Comparison of ENCODE assay signal across 7 mouse cellular contexts in the genomic region with DNA sequence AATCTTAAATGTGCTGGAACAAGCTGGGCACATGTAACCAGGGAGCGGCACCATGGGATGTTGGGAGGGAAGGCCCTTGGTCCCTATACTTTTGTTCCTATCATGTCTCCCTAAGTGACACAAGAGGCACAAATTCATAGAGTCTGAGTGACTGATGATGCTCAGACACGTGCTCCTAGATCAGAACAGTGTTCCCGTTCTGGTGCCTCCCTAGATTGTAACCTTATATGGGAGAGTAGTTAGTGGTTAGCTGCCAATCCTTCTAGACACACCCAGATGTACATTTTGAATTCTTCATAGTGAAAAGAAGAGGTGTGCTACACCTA. TPM values are rescaled to one million over a fixed set of nuclear protein-coding genes. Genes with fewer than 3 reads are reported as not detected.
DNase-seq lines count a peak whose midpoint lies in the region; ATAC-seq and TF ChIP-seq lines count a peak whose summit lies in the region.

No protein-coding gene starts in this region.

- no peaks in the 10 kb centered on the region for H3K27me3 ChIP-seq in testis, adult 2 months (ENCODE audit: control insufficient read depth, insufficient read depth, low read length)
- H3K27me3 ChIP-seq in forebrain, embryonic 13.5 days: no peaks in the 10 kb centered on the region
- no peaks in the 10 kb centered on the region for H3K27me3 ChIP-seq in liver, embryonic 13.5 days
- no peaks in the 10 kb centered on the region for H3K27me3 ChIP-seq in stomach, embryonic 15.5 days (replicated peaks)

- peak overlapping the region; percentile 69 for H3K27ac ChIP-seq in testis, adult 2 months (ENCODE audit: control insufficient read depth, insufficient read depth, low read depth, low read length)
- H3K27ac ChIP-seq in forebrain, embryonic 13.5 days: peak overlapping the region; percentile 96
- peak overlapping the region; percentile 86 for H3K27ac ChIP-seq in liver, embryonic 13.5 days
- peak overlapping the region; percentile 95 for H3K27ac ChIP-seq in stomach, embryonic 15.5 days

- peak overlapping the region; percentile 67 for H3K4me3 ChIP-seq in testis, adult 2 months (ENCODE audit: control insufficient read depth, low read depth, low read length)
- peak overlapping the region; percentile 59 for H3K4me3 ChIP-seq in forebrain, embryonic 13.5 days
- H3K4me3 ChIP-seq in liver, embryonic 13.5 days (replicated peaks): peak overlapping the region; percentile 70
- H3K4me3 ChIP-seq in stomach, embryonic 15.5 days (replicated peaks): peak overlapping the region; percentile 50

- H3K9me3 ChIP-seq in forebrain, embryonic 13.5 days (replicated peaks): no peaks in the 10 kb centered on the region
- no peaks in the 10 kb centered on the region for H3K9me3 ChIP-seq in liver, embryonic 13.5 days (replicated peaks)
- H3K9me3 ChIP-seq in stomach, embryonic 15.5 days: no peaks in the 10 kb centered on the region

- 37% methylated on average over 3 of the region's 3 CpGs for WGBS in forebrain, embryonic 13.5 days
- 24% methylated on average over 3 of the region's 3 CpGs for WGBS in liver, embryonic 13.5 days (ENCODE audit: insufficient replicate concordance)
- WGBS in stomach, embryonic 15.5 days: 33% methylated on average over 3 of the region's 3 CpGs

- intact Hi-C loops in left cerebral cortex, postnatal 25 days (cut with DNase I): loop anchor here (2.0 kb wide), 2 partner anchors 15 to 303 kb away; partner anchors contain the start of genes Emd and Hcfc1
- intact Hi-C loops in left cerebral cortex, postnatal 36 days (cut with DNase I): no loop called here

- no peak for TF ChIP-seq CTCF in testis, adult 2 months (IDR thresholded peaks at IDR 0.05; ENCODE audit: control insufficient read depth, insufficient read depth, insufficient replicate concordance, low read depth, low read length)

- TF ChIP-seq POLR2A in testis, adult 2 months (IDR thresholded peaks at IDR 0.05; ENCODE audit: control insufficient read depth, low read depth, low read length): no peak

- H3K9ac ChIP-seq in forebrain, embryonic 13.5 days: peak overlapping the region; percentile 64
- peak overlapping the region; percentile 69 for H3K9ac ChIP-seq in liver, embryonic 13.5 days
- H3K9ac ChIP-seq in stomach, embryonic 15.5 days: no peak overlapping the region

- 0 out of 2 replicates have a peak, but pooled peaks cover 2% of the 10 kb centered on the region for H3K4me1 ChIP-seq in testis, adult 2 months (ENCODE audit: control insufficient read depth, insufficient read depth, low read length)
- H3K4me1 ChIP-seq in forebrain, embryonic 13.5 days: peaks cover 11% of the 10 kb centered on the region; the same call in 1 of the 2 replicates
- peaks cover 17% of the 10 kb centered on the region for H3K4me1 ChIP-seq in liver, embryonic 13.5 days (replicated peaks)
- H3K4me1 ChIP-seq in stomach, embryonic 15.5 days: no peaks in the 10 kb centered on the region

- ATAC-seq in forebrain, embryonic 13.5 days: peak; percentile 26
- ATAC-seq in liver, embryonic 13.5 days (ENCODE audit: low read depth): peak; percentile 8
- peak; percentile 20 for ATAC-seq in stomach, embryonic 15.5 days (ENCODE audit: insufficient read depth, low FRiP score, low read depth)

- H3K36me3 ChIP-seq in testis, adult 2 months (ENCODE audit: control insufficient read depth, insufficient read depth, low read length): no peaks in the 10 kb centered on the region
- peaks cover 12% of the 10 kb centered on the region; the same call in 1 of the 2 replicates for H3K36me3 ChIP-seq in forebrain, embryonic 13.5 days (ENCODE audit: poor library complexity, severe bottlenecking)
- H3K36me3 ChIP-seq in liver, embryonic 13.5 days: peaks cover 16% of the 10 kb centered on the region
- H3K36me3 ChIP-seq in stomach, embryonic 15.5 days: no peaks in the 10 kb centered on the region

- H3K4me2 ChIP-seq in forebrain, embryonic 13.5 days: peak overlapping the region; percentile 58
- H3K4me2 ChIP-seq in liver, embryonic 13.5 days: peak overlapping the region; percentile 71
- peak overlapping the region; percentile 51 for H3K4me2 ChIP-seq in stomach, embryonic 15.5 days

- DNase-seq in testis, postnatal 14 days (ENCODE audit: low spot score): no peak
- no peak for DNase-seq in liver, embryonic 13.5 days
- no peak for DNase-seq in left cerebral cortex, postnatal 25 days (ENCODE audit: low spot score in 2 of 2)
- no peak for DNase-seq in left cerebral cortex, postnatal 36 days (ENCODE audit: low spot score in 2 of 2)

RNA-seq across cellular contexts. Expression of gene Rpl10, which starts 0.9 kb away (rescaled TPM):
- 85.8 and 143 TPM in 2 replicates for polyA plus RNA-seq in testis, adult 2 months (2012; rRNA removed)
- polyA plus RNA-seq in forebrain, embryonic 13.5 days (2015; fragmentation: Nextera tagmentation; extraction: Ambion mirVana): 601 and 642 TPM in 2 replicates
- 609 and 656 TPM in 2 replicates for polyA plus RNA-seq in liver, embryonic 13.5 days (2015; fragmentation: Nextera tagmentation; extraction: Ambion mirVana)
- polyA plus RNA-seq in stomach, embryonic 15.5 days (2015; fragmentation: Nextera tagmentation; extraction: Ambion mirVana): 643 and 895 TPM in 2 replicates
- total RNA-seq in left cerebral cortex, postnatal 25 days (2021): 100 to 1,000 TPM; 137 to 162 TPM
- total RNA-seq in left cerebral cortex, postnatal 36 days (2021): 100 to 1,000 TPM; 182 to 197 TPM

RNA-seq across cellular contexts. Expression of gene Taz, which starts 12.0 kb away (rescaled TPM):
- 17.4 and 20.0 TPM in 2 replicates for polyA plus RNA-seq in testis, adult 2 months (2012; rRNA removed)
- polyA plus RNA-seq in forebrain, embryonic 13.5 days (2015; fragmentation: Nextera tagmentation; extraction: Ambion mirVana): 80.6 and 88.4 TPM in 2 replicates
- 25.4 and 30.8 TPM in 2 replicates for polyA plus RNA-seq in liver, embryonic 13.5 days (2015; fragmentation: Nextera tagmentation; extraction: Ambion mirVana)
- 79.5 and 86.1 TPM in 2 replicates for polyA plus RNA-seq in stomach, embryonic 15.5 days (2015; fragmentation: Nextera tagmentation; extraction: Ambion mirVana)
- total RNA-seq in left cerebral cortex, postnatal 25 days (2021): 10 to 100 TPM; 48.5 to 55.5 TPM
- total RNA-seq in left cerebral cortex, postnatal 36 days (2021): 10 to 100 TPM; 49.7 to 64.0 TPM

RNA-seq across cellular contexts. Expression of gene Dnase1l1, which starts 12.4 kb away (rescaled TPM):
- polyA plus RNA-seq in testis, adult 2 months (2012; rRNA removed): 1.7 and 1.8 TPM in 2 replicates
- 1.5 and 2.7 TPM in 2 replicates for polyA plus RNA-seq in forebrain, embryonic 13.5 days (2015; fragmentation: Nextera tagmentation; extraction: Ambion mirVana)
- 21.0 and 22.1 TPM in 2 replicates for polyA plus RNA-seq in liver, embryonic 13.5 days (2015; fragmentation: Nextera tagmentation; extraction: Ambion mirVana)
- polyA plus RNA-seq in stomach, embryonic 15.5 days (2015; fragmentation: Nextera tagmentation; extraction: Ambion mirVana): 15.7 and 17.5 TPM in 2 replicates
- total RNA-seq in left cerebral cortex, postnatal 25 days (2021): 1 to 10 TPM; 2.1 to 2.3 TPM
- 1 to 10 TPM; 2.0 to 2.3 TPM for total RNA-seq in left cerebral cortex, postnatal 36 days (2021)

RNA-seq across cellular contexts. Expression of gene Emd, which starts 15.2 kb away (rescaled TPM):
- polyA plus RNA-seq in testis, adult 2 months (2012; rRNA removed): 29.9 and 33.6 TPM in 2 replicates
- polyA plus RNA-seq in forebrain, embryonic 13.5 days (2015; fragmentation: Nextera tagmentation; extraction: Ambion mirVana): 22.5 and 23.1 TPM in 2 replicates
- 11.5 and 11.8 TPM in 2 replicates for polyA plus RNA-seq in liver, embryonic 13.5 days (2015; fragmentation: Nextera tagmentation; extraction: Ambion mirVana)
- 22.0 and 25.5 TPM in 2 replicates for polyA plus RNA-seq in stomach, embryonic 15.5 days (2015; fragmentation: Nextera tagmentation; extraction: Ambion mirVana)
- 10 to 100 TPM; 31.4 to 38.9 TPM for total RNA-seq in left cerebral cortex, postnatal 25 days (2021)
- 10 to 100 TPM; 33.6 to 39.0 TPM for total RNA-seq in left cerebral cortex, postnatal 36 days (2021)

RNA-seq across cellular contexts. Expression of gene Flna, which starts 20.1 kb away (rescaled TPM):
- polyA plus RNA-seq in testis, adult 2 months (2012; rRNA removed): 49.6 and 96.4 TPM in 2 replicates
- polyA plus RNA-seq in forebrain, embryonic 13.5 days (2015; fragmentation: Nextera tagmentation; extraction: Ambion mirVana): 102 and 128 TPM in 2 replicates
- polyA plus RNA-seq in liver, embryonic 13.5 days (2015; fragmentation: Nextera tagmentation; extraction: Ambion mirVana): 38.9 and 43.6 TPM in 2 replicates
- 346 and 386 TPM in 2 replicates for polyA plus RNA-seq in stomach, embryonic 15.5 days (2015; fragmentation: Nextera tagmentation; extraction: Ambion mirVana)
- 10 to 100 TPM; 65.4 to 68.3 TPM for total RNA-seq in left cerebral cortex, postnatal 25 days (2021)
- 10 to 100 TPM; 57.5 to 74.0 TPM for total RNA-seq in left cerebral cortex, postnatal 36 days (2021)
